Mouse (Mus musculus) kidney, postnatal 25 days (tissue): Measurements from ENCODE around the gene Ttc9c.
A peak's percentile ranks its signal among the peaks of the same experiment; 100 is the strongest.

Experiments
- DNase-seq, 2 experiments: peaks; one replicate each; pipeline ENCODE4 v3.0.0; 2021; ENCODE audit warnings: mixed read lengths in 2 of 2

Ttc9c gene

GRCm38 (mm10) chr19:8774086-8774835, 44.9 kb downstream of the Ttc9c start, which contains the start of gene Tmem179b:
Tmem179b (minus strand) TSS chr19:8774467.
- DNase-seq = peak; percentile 97

- peak in 1 of 2 experiments; percentile 29 for DNase-seq
Observed at GRCm38 (mm10) chr19:8773409-8773808, 45.7 kb downstream of the Ttc9c start.

- DNase-seq = no peak
Observed at GRCm38 (mm10) chr19:8772996-8773395, 46.1 kb downstream of the Ttc9c start.

GRCm38 (mm10) chr19:8770567-8771270, 48.4 kb downstream of the Ttc9c start, which contains the start of gene Tmem223:
Tmem223 (plus strand) TSS chr19:8770996.
- DNase-seq = peak; percentile 83 to 91

GRCm38 (mm10) chr19:8765562-8765961, 53.6 kb downstream of the Ttc9c start:
- DNase-seq = no peak

- DNase-seq = no peak
Observed at GRCm38 (mm10) chr19:8763276-8763675, 55.9 kb downstream of the Ttc9c start.

- no peak for DNase-seq
Observed at GRCm38 (mm10) chr19:8760757-8761156, 58.4 kb downstream of the Ttc9c start.
